Mouse (Mus musculus): ENCODE data around the gene Kif1b. TPM values are rescaled to one million over a fixed set of nuclear protein-coding genes. Genes with fewer than 3 reads are reported as not detected.

The Kif1b gene
- 34.9 TPM for polyA plus RNA-seq (2017; shearing (Covaris generic))

DNA sequence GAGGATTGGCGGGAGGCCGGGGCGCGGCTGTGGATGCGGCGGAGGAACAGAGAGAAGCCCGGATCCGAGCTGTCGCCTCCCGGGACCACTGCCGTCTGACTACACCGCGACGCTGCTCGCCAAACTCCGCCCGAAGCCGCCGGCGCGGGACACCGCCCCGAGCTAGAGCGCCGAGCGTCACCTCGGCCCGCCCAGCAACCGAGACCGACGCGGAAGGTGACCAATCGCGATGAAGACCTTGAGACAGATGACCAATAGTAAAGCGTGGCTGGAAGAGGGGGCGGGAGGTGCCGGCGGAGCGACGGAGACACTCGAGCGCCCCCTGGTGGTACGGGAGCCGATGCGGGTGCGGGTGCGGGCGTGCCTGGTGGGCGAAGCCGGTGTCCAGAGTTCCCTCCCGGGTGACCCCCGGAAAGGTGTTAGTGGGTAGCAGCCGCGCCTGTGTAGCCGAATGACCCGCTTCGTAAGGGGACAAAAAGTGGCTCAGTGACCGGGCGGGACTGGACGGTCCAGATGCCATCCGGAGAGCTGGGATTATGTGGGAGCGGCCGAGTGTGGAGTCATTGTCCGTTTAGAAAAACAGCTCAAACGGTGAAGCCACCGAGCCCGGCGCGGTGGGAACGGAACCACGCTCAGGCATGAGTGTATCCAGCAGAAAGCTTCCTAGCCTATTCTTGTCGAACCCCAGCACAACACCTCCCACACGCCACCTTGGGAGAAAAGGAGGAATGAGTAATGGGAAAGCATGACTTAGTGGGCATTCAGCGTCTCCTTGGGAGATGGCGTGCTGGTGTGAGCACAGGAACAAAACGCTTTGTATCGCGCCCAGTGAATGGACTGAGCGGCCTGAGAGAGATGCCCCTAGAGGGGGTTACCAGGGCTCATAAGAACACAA, at the start of gene Kif1b:
Gene Kif1b (minus strand): TSS at position 98 of the 895 bp plus-strand sequence.

DNA sequence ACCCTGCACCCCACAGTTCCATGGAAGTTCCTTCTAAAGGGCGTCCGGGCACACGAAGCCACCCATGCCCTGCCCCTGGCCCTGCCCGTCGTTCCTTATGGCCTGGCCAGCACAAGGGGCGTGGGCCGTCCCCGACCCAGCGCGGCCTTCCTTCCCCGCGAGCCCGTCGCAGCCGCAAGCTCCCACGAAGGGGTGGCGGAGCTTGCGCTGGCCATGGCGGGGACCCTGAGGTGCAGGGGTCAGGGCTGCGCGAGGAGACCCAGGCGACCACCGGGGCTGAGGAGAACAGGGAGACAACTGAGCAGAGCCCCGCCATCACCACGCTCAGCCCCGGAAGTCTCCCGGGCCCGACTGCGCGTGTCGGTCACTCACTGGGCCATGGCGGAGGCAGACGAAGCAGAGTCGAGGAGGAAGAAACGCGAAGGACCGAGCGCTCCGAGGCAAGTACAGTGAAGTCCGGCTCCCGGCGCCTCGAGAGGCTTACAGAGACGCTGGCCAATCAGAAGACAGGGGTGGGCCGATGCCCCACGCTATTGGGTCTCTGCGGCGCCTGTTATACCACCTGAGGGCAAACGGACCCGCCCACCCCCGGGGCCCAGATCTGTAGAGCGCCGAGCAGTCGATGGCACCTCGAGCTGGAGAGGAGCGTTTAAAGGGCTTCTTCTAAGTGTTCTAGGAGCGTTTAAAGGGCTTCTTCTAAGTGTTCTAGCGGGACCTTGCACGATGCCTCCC, 141.1 kb downstream of the Kif1b start, which contains the start of gene Pgd:
Gene Pgd (minus strand): TSS at position 557 of the 732 bp plus-strand sequence.

DNA sequence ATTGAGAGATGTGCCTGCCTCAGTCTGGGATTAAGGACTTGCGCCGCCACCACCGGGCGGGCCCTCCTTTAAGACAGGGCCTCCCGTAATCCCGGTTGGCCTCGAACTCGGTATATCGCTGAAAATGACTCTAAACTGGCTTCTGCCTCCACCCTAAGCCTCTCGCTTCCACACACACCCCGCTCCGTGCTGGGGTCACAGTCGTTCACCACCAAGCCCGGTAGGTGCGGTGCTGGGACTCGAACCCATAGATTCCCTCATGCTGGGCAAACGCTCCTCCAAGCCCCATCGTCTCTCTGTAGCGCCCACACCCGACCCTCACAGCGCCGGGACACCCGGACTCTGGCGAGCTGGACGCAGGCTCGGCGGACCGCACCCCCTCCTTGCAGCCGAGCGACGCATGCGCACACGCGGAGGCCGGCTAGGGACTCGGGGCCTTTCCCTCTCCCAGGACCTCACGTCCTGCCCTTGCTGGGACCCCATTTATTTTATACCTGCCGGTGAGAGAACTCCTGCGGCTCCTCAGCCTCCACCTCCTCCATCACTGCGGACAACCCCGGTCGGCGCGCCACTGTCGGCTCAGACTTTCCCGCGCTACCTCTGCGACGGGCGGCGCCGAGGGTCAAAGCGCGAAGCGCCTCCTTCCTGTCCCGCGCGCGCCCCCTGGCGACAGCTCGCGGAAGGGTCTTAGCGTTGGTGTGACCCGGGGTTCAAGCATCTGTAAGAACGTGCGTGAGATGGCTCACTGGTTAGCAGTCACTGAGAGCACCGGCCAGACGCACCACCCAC, 170.3 kb downstream of the Kif1b start, which contains the start of gene Cenps:
Gene Cenps (minus strand): TSS at position 648 of the 789 bp plus-strand sequence.

DNA sequence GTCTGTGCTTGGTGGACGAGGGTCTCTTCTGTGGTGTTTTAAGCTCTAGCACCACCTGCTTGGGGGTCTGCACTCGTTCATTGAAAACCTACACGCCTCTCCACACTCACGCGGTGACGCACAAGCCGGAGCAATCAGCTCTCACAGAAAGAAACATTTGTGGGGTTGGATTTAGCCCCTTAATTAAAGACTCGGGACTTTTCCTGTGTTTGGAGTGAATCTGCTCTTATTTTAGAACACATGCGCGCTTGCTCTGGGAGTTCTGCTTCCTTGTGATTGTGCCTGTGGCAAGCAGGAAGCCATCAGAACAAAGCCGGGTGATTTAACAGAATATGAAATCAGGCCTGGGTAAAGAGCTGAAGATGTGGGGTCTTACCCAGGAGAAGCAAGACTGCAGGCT, 180.8 kb downstream of the Kif1b start, which contains the start of gene Cort:
Gene Cort (minus strand): TSS at position 101 of the 400 bp plus-strand sequence.

Other genes starting within 250 kb of the Kif1b start
- gene Pex14, start 207.8 kb downstream of the Kif1b start, polyA plus RNA-seq (2017; shearing (Covaris generic)): 35.6 TPM
- gene Dffa, start 203.5 kb downstream of the Kif1b start, polyA plus RNA-seq (2017; shearing (Covaris generic)): 39.8 TPM
- gene Cort, start 180.9 kb downstream of the Kif1b start, polyA plus RNA-seq (2017; shearing (Covaris generic)): not detected
- 3.3 TPM for gene Cenps, start 170.1 kb downstream of the Kif1b start, polyA plus RNA-seq (2017; shearing (Covaris generic))
- 68.5 TPM for gene Pgd, start 140.9 kb downstream of the Kif1b start, polyA plus RNA-seq (2017; shearing (Covaris generic))
- gene Ube4b, start 119.1 kb upstream of the Kif1b start, polyA plus RNA-seq (2017; shearing (Covaris generic)): 48.2 TPM
- gene Rbp7, start 147.3 kb upstream of the Kif1b start, polyA plus RNA-seq (2017; shearing (Covaris generic)): not detected
- not detected for gene Tmem274, start 169.7 kb upstream of the Kif1b start, polyA plus RNA-seq (2017; shearing (Covaris generic))
- 10.0 TPM for gene Nmnat1, start 177.5 kb upstream of the Kif1b start, polyA plus RNA-seq (2017; shearing (Covaris generic))
- gene Lzic, start 177.5 kb upstream of the Kif1b start, polyA plus RNA-seq (2017; shearing (Covaris generic)): 39.0 TPM
- gene Ctnnbip1, start 210.5 kb upstream of the Kif1b start, polyA plus RNA-seq (2017; shearing (Covaris generic)): 2.9 TPM

Data from CD4-positive, CD25-positive, alpha-beta regulatory T cell (primary cell).